Mouse (Mus musculus): ENCODE results near the gene Sdhd.
"Not testable (repeated sequence)": the region's sequence is repeated elsewhere in the genome, so short reads cannot be mapped to it uniquely, and the experiment has no call there.

- not testable (repeated sequence) for TF ChIP-seq CTCF (IDR thresholded peaks at IDR 0.05; ENCODE audit: low read depth, low read length); POLR2A (IDR thresholded peaks at IDR 0.05; ENCODE audit: borderline replicate concordance, low read depth, low read length)
Observed at GRCm38 (mm10) chr9:50630903-50631302, 27.3 kb upstream of the Sdhd start.
